Mouse (Mus musculus): ENCODE measurements around the gene Gm29427. TPM values are rescaled to one million over a fixed set of nuclear protein-coding genes. Genes with fewer than 3 reads are reported as not detected.
A peak's percentile ranks its signal among the peaks of the same experiment; 100 is the strongest.
"Not testable (repeated sequence)": the region's sequence is repeated elsewhere in the genome, so short reads cannot be mapped to it uniquely, and the experiment has no call there.

Gene Gm29427
- total RNA-seq, 2 experiments from 2014 or later = 0.23 TPM; not detected in 1

DNA sequence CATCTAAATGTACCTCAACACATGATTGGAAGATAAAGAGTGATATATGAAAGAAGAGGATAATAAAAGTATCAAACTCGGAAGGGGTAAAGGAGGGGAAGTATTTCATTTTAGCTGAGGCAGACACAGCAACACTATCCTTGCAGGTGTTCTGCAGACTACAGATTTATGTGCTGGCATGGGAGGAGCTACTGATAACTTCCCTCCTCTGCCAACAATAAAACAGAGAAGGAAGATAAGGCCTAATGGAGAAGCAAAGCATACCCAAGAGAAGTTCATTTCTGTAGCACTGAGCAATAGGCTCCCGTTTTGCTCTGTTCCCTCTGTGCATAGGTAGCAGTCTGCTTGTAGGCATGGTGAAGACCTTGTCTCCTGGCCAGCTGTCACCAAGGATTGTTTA lies 34.5 kb downstream of the Gm29427 start:
- intact Hi-C loops (cut with DNase I) = no loop called here
- no peak for DNase-seq (ENCODE audit: low spot score)

- intact Hi-C loops (cut with DNase I) = no loop called here
- no peak for DNase-seq (ENCODE audit: low spot score)
These were observed 37.0 kb downstream of the Gm29427 start for GRCm38 (mm10) chr1:130678551-130678950.

GRCm38 (mm10) chr1:130663576-130663975 lies 52.0 kb downstream of the Gm29427 start:
- intact Hi-C loops (cut with DNase I); DNase-seq (ENCODE audit: low spot score): not testable (repeated sequence)

DNA sequence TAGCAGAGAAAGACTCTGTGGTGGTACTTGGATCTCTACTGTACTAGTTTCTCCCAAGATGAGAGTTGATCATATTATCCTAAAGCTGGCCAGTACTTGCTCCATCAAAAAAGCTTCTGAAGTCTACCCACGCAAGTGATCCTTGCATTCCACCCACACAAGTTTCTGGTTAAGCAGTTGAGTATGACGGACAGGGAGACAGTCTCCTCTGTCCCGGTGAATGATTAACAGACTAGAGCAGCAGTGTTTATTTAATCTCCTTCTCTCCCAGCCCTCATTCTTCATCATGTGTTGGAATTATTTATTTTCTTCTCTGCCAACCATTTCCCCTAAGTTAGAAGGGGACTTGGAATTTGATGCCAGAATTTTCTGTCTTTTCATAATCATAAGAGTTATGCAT lies 54.1 kb downstream of the Gm29427 start, which contains the start of gene C4bp:
TSS of gene C4bp (minus strand) at position 179 of the 400 bp plus-strand sequence.
- DNase-seq (ENCODE audit: low spot score) = no peak
- intact Hi-C loops (cut with DNase I) = no loop called here

GRCm38 (mm10) chr1:130659641-130660040 lies 56.0 kb downstream of the Gm29427 start:
- DNase-seq (ENCODE audit: low spot score); intact Hi-C loops (cut with DNase I): not testable (repeated sequence)

GRCm38 (mm10) chr1:130644103-130644502 lies 71.5 kb downstream of the Gm29427 start:
- intact Hi-C loops (cut with DNase I) = no loop called here
- no peak for DNase-seq (ENCODE audit: low spot score)

GRCm38 (mm10) chr1:130640967-130641366 lies 74.6 kb downstream of the Gm29427 start:
- intact Hi-C loops (cut with DNase I) = no loop called here

GRCm38 (mm10) chr1:130633761-130634410 lies 81.7 kb downstream of the Gm29427 start:
- DNase-seq (ENCODE audit: low spot score) = peak; percentile 12

More at GRCm38 (mm10) chr1:130640967-130641366, 74.6 kb downstream of the Gm29427 start:
- DNase-seq (ENCODE audit: low spot score) = no peak

DNA sequence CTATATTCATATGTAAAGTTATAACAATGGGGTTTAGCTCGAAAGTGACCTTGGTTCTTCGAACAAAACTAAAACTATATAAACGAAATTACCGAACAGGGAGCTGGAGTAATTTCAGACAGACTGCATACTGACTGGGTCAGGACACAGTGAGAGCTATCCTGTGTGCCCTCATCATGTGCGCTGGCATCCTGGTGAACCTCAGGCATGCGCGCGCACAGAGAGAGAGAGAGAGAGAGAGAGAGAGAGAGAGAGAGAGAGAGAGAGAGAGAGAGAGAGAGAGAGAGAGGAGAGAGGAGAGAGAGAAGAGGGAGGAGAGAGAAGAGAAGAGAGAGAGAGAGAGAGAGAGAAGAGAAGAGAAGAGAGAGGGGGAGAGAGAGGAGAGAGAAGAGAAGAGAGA lies 82.3 kb downstream of the Gm29427 start:
- intact Hi-C loops (cut with DNase I) = loop anchor here (5.0 kb wide), 1 partner anchor 56 kb away; no protein-coding TSS in a partner anchor
- DNase-seq (ENCODE audit: low spot score) = no peak

More at GRCm38 (mm10) chr1:130633761-130634410, 81.7 kb downstream of the Gm29427 start:
- intact Hi-C loops (cut with DNase I) = loop anchor here (1.0 to 5.0 kb wide), 2 partner anchors 57 to 86 kb away; no protein-coding TSS in a partner anchor

- intact Hi-C loops (cut with DNase I) = no loop called here
- no peak for DNase-seq (ENCODE audit: low spot score)
These were observed 86.1 kb downstream of the Gm29427 start, which contains the start of gene Zp3r for GRCm38 (mm10) chr1:130629521-130629920. Zp3r (minus strand) TSS chr1:130629621.

Other genes starting within 250 kb of the Gm29427 start
- not detected for gene Zp3r, start 86.2 kb downstream of the Gm29427 start, total RNA-seq (2021)
- not detected for gene C4bp, start 54.2 kb downstream of the Gm29427 start, total RNA-seq (2021)
- 1 to 10 TPM; 4.6 to 5.8 TPM for gene Yod1, start 1.5 kb upstream of the Gm29427 start, total RNA-seq (2021)
- gene Pfkfb2, start 13.5 kb upstream of the Gm29427 start, total RNA-seq (2021) = 10 to 100 TPM; 64.4 to 69.2 TPM
- gene AA986860, start 16.2 kb upstream of the Gm29427 start, total RNA-seq (2021) = under 1 TPM; 0.31 to 0.64 TPM
- gene Fcamr, start 85.1 kb upstream of the Gm29427 start, total RNA-seq (2021) = under 1 TPM; 0.48 to 0.70 TPM
- gene Pigr, start 110.9 kb upstream of the Gm29427 start, total RNA-seq (2021) = not detected
- 1 to 10 TPM; 1.2 to 2.4 TPM for gene Fcmr, start 149.9 kb upstream of the Gm29427 start, total RNA-seq (2021)
- gene Il24, start 171.7 kb upstream of the Gm29427 start, total RNA-seq (2021) = not detected
- gene Il20, start 195.7 kb upstream of the Gm29427 start, total RNA-seq (2021) = not detected
- gene Il19, start 224.3 kb upstream of the Gm29427 start, total RNA-seq (2021) = not detected